Mouse (Mus musculus) stomach, postnatal 0 days (tissue): ENCODE results near the gene Nrcam.

Experiments used
- CTCF ChIP-seq: IDR thresholded peaks from 2 replicates; pipeline ENCODE4 v1.5.1; 2016; ENCODE audit warnings: antibody characterized with exemption, low read depth, mild to moderate bottlenecking, moderate library complexity
- EP300 ChIP-seq: optimal IDR thresholded peaks from 2 replicates; pipeline ENCODE3; 2016; ENCODE audit warnings: antibody characterized with exemption

GRCm38 (mm10) chr12:44388220-44388619, 59.5 kb downstream of the Nrcam start:
- TF ChIP-seq CTCF (no peak), EP300 (no peak)
